Mouse (Mus musculus) heart, embryonic 12.5 days (tissue): Measurements from ENCODE around the gene Knop1. TPM values are rescaled to one million over a fixed set of nuclear protein-coding genes. Genes with fewer than 3 reads are reported as not detected.
A peak's percentile ranks its signal among the peaks of the same experiment; 100 is the strongest.

ENCODE experiments used
- ATAC-seq: fragments of 200-750 bp; cut with Nextera tagmentation; 2 replicates; pipeline ENCODE4 v1.8.0; 2017; ENCODE audit warnings: moderate TSS enrichment, moderate library complexity; ENCODE audit not compliant: insufficient number of reproducible peaks, low FRiP score
- H3K27ac ChIP-seq: fragments of 300-500 bp; sonication (generic); 2 replicates; pipeline ENCODE4 v1.5.1; 2016; ENCODE audit warnings: mild to moderate bottlenecking, moderate library complexity; ENCODE audit not compliant: poor library complexity, severe bottlenecking
- H3K27me3 ChIP-seq: fragments of 300-500 bp; sonication (generic); replicated peaks from 2 replicates; pipeline ENCODE4 v1.6.1; 2016; ENCODE audit warnings: mild to moderate bottlenecking, moderate library complexity
- H3K36me3 ChIP-seq: fragments of 300-500 bp; sonication (generic); 2 replicates; pipeline ENCODE4 v1.6.1; 2016; ENCODE audit warnings: mild to moderate bottlenecking, moderate library complexity
- H3K4me1 ChIP-seq: fragments of 300-500 bp; sonication (generic); replicated peaks from 2 replicates; pipeline ENCODE4 v1.6.1; 2016; ENCODE audit warnings: mild to moderate bottlenecking
- H3K4me2 ChIP-seq: fragments of 300-500 bp; sonication (generic); 2 replicates; pipeline ENCODE4 v1.6.1; 2016; ENCODE audit warnings: mild to moderate bottlenecking, moderate library complexity
- H3K4me3 ChIP-seq: fragments of 300-500 bp; sonication (generic); 2 replicates; pipeline ENCODE4 v1.5.1; 2016; ENCODE audit warnings: mild to moderate bottlenecking
- H3K9ac ChIP-seq: fragments of 300-500 bp; sonication (generic); 2 replicates; pipeline ENCODE4 v1.6.1; 2016; ENCODE audit warnings: mild to moderate bottlenecking, moderate library complexity
- H3K9me3 ChIP-seq: fragments of 300-500 bp; sonication (generic); replicated peaks from 2 replicates; pipeline ENCODE4 v1.6.1; 2016; ENCODE audit warnings: mild to moderate bottlenecking, moderate library complexity
- WGBS: fragments of 180-500 bp; shearing (Covaris S2); methylation state at CpG from one replicate; pipeline ENCODE4 v1.1.7; 2016; 5-methylcytosine and 5-hydroxymethylcytosine counted together
- polyA plus RNA-seq: library from polyadenylated mRNA; unstranded; fragments of >200 nt; fragmentation: Nextera tagmentation; extraction: Ambion mirVana; gene quantifications from 2 replicates; pipeline ENCODE4 v1.2.1, GENCODE M21; 2016

Gene Knop1
- polyA plus RNA-seq, 1 experiment from 2014 or later: 63.5 TPM

GRCm38 (mm10) chr7:118883957-118884356 lies 27.9 kb upstream of the Knop1 start:
- WGBS: 44% methylated on average over 4 of the region's 4 CpGs
- H3K9me3 ChIP-seq: no peaks in the 10 kb centered on the region
- no peak overlapping the region for H3K27ac ChIP-seq
- H3K36me3 ChIP-seq: no peaks in the 10 kb centered on the region
- ATAC-seq: no peak
- no peak overlapping the region for H3K9ac ChIP-seq
- peaks cover 18% of the 10 kb centered on the region for H3K4me1 ChIP-seq
- H3K27me3 ChIP-seq: no peaks in the 10 kb centered on the region
- H3K4me2 ChIP-seq: no peak overlapping the region
- no peak overlapping the region for H3K4me3 ChIP-seq

- ATAC-seq: no peak
- 76% methylated on average over 3 of the region's 3 CpGs for WGBS
Measured at GRCm38 (mm10) chr7:118879466-118880029, 23.5 kb upstream of the Knop1 start.

GRCm38 (mm10) chr7:118865362-118865761 lies 9.3 kb upstream of the Knop1 start:
- Histone ChIP-seq H3K9ac (no peak overlapping the region), H3K36me3 (no peaks in the 10 kb centered on the region), H3K27me3 (no peaks in the 10 kb centered on the region), H3K4me3 (no peak overlapping the region), H3K27ac (no peak overlapping the region), H3K4me2 (no peak overlapping the region), H3K9me3 (no peaks in the 10 kb centered on the region), H3K4me1 (no peaks in the 10 kb centered on the region)
- no peak for ATAC-seq
- 63% methylated on average over 2 of the region's 2 CpGs for WGBS

More at GRCm38 (mm10) chr7:118879466-118880029, 23.5 kb upstream of the Knop1 start:
- Histone ChIP-seq H3K4me2 (no peak overlapping the region), H3K4me1 (peaks cover 18% of the 10 kb centered on the region), H3K9me3 (no peaks in the 10 kb centered on the region), H3K4me3 (no peak overlapping the region), H3K27ac (no peak overlapping the region), H3K9ac (no peak overlapping the region), H3K36me3 (no peaks in the 10 kb centered on the region), H3K27me3 (no peaks in the 10 kb centered on the region)

- no peaks in the 10 kb centered on the region for H3K27me3 ChIP-seq
- 73% methylated on average over 1 of the region's 1 CpGs for WGBS
- no peak for ATAC-seq
- H3K36me3 ChIP-seq: 0 out of 2 replicates have a peak, but pooled peaks cover 4% of the 10 kb centered on the region
- no peak overlapping the region for H3K4me2 ChIP-seq
- H3K4me3 ChIP-seq: no peak overlapping the region
- no peaks in the 10 kb centered on the region for H3K9me3 ChIP-seq
- peaks cover 15% of the 10 kb centered on the region for H3K4me1 ChIP-seq
- H3K27ac ChIP-seq: no peak overlapping the region
- no peak overlapping the region for H3K9ac ChIP-seq
Measured at GRCm38 (mm10) chr7:118858640-118859039, 2.6 kb upstream of the Knop1 start.

GRCm38 (mm10) chr7:118855171-118855876 lies 730 bp downstream of the Knop1 start, which contains the start of gene Iqck:
Gene Iqck (plus strand): TSS chr7:118855752.
- Histone ChIP-seq H3K9me3 (no peaks in the 10 kb centered on the region), H3K4me3 (peak within 1 kb of the TSS; percentile 82), H3K4me1 (peaks cover 27% of the 10 kb centered on the region), H3K9ac (peak within 1 kb of the TSS; percentile 76), H3K36me3 (peaks cover 33% of the 10 kb centered on the region), H3K27ac (no peak within 1 kb of the TSS; the same call in 1 of the 2 replicates), H3K4me2 (peak within 1 kb of the TSS; percentile 78), H3K27me3 (no peaks in the 10 kb centered on the region)
- WGBS: under 1% methylated on average over 57 of the region's 57 CpGs
- ATAC-seq: peak; percentile 93

GRCm38 (mm10) chr7:118854606-118855005 lies 1.4 kb downstream of the Knop1 start:
- Histone ChIP-seq H3K9me3 (no peaks in the 10 kb centered on the region), H3K27ac (no peak overlapping the region), H3K27me3 (no peaks in the 10 kb centered on the region), H3K4me2 (peak overlapping the region; percentile 78), H3K36me3 (peaks cover 40% of the 10 kb centered on the region), H3K9ac (peak overlapping the region; percentile 76), H3K4me1 (peaks cover 34% of the 10 kb centered on the region), H3K4me3 (peak overlapping the region; percentile 82)
- no peak for ATAC-seq
- 19% methylated on average over 3 of the region's 3 CpGs for WGBS

- Histone ChIP-seq H3K4me2 (no peak overlapping the region), H3K4me3 (no peak overlapping the region), H3K9me3 (no peaks in the 10 kb centered on the region), H3K9ac (no peak overlapping the region), H3K27ac (no peak overlapping the region), H3K36me3 (peaks cover 59% of the 10 kb centered on the region), H3K4me1 (peaks cover 53% of the 10 kb centered on the region), H3K27me3 (no peaks in the 10 kb centered on the region)
- no peak for ATAC-seq
- 79% methylated on average over 4 of the region's 4 CpGs for WGBS
Measured at GRCm38 (mm10) chr7:118852611-118853010, 3.4 kb downstream of the Knop1 start.

GRCm38 (mm10) chr7:118851571-118851970 lies 4.5 kb downstream of the Knop1 start:
- H3K4me3 ChIP-seq: no peak overlapping the region
- H3K4me2 ChIP-seq: no peak overlapping the region
- H3K27ac ChIP-seq: no peak overlapping the region
- peaks cover 53% of the 10 kb centered on the region for H3K4me1 ChIP-seq
- H3K9me3 ChIP-seq: no peaks in the 10 kb centered on the region
- H3K36me3 ChIP-seq: peaks cover 69% of the 10 kb centered on the region
- ATAC-seq: no peak
- no peak overlapping the region for H3K9ac ChIP-seq
- no peaks in the 10 kb centered on the region for H3K27me3 ChIP-seq
- WGBS: 81% methylated on average over 7 of the region's 7 CpGs

GRCm38 (mm10) chr7:118850676-118851290 lies 5.3 kb downstream of the Knop1 start:
- Histone ChIP-seq H3K4me2 (no peak overlapping the region), H3K9me3 (no peaks in the 10 kb centered on the region), H3K4me1 (peaks cover 48% of the 10 kb centered on the region), H3K9ac (no peak overlapping the region), H3K27ac (no peak overlapping the region), H3K27me3 (no peaks in the 10 kb centered on the region), H3K36me3 (peaks cover 77% of the 10 kb centered on the region), H3K4me3 (no peak overlapping the region)
- WGBS: 77% methylated on average over 9 of the region's 9 CpGs
- ATAC-seq: no peak

GRCm38 (mm10) chr7:118849543-118850250 lies 6.4 kb downstream of the Knop1 start:
- no peak overlapping the region for H3K4me3 ChIP-seq
- H3K27me3 ChIP-seq: no peaks in the 10 kb centered on the region
- H3K4me1 ChIP-seq: peaks cover 47% of the 10 kb centered on the region
- no peaks in the 10 kb centered on the region for H3K9me3 ChIP-seq
- ATAC-seq: no peak
- 67% methylated on average over 5 of the region's 5 CpGs for WGBS
- H3K27ac ChIP-seq: peak overlapping the region; percentile 80
- 0 out of 2 replicates have a peak overlapping the region, but pooled peaks have one; percentile 3 for H3K9ac ChIP-seq
- peaks cover 87% of the 10 kb centered on the region for H3K36me3 ChIP-seq
- H3K4me2 ChIP-seq: no peak overlapping the region

- 45% methylated on average over 10 of the region's 10 CpGs for WGBS
- H3K9me3 ChIP-seq: no peaks in the 10 kb centered on the region
- peaks cover 93% of the 10 kb centered on the region for H3K36me3 ChIP-seq
- H3K4me1 ChIP-seq: peaks cover 39% of the 10 kb centered on the region
- no peaks in the 10 kb centered on the region for H3K27me3 ChIP-seq
- H3K27ac ChIP-seq: peak overlapping the region; percentile 80
- H3K9ac ChIP-seq: no peak overlapping the region
- ATAC-seq: 0 out of 2 replicates have a peak, but pooled peaks have one; percentile 24
- H3K4me3 ChIP-seq: no peak overlapping the region
- no peak overlapping the region for H3K4me2 ChIP-seq
Measured at GRCm38 (mm10) chr7:118848796-118849195, 7.3 kb downstream of the Knop1 start.
